Mouse (Mus musculus): ENCODE measurements around the gene Col6a1.

- no peak for TF ChIP-seq GATA1 (IDR thresholded peaks at IDR 0.05; ENCODE audit: low read length)
- TF ChIP-seq TAL1 (IDR thresholded peaks at IDR 0.05; ENCODE audit: low read length): no peak
These were observed 37.0 kb upstream of the Col6a1 start for GRCm38 (mm10) chr10:76763016-76763415.
